Mouse (Mus musculus) Muller cell, postnatal 12 days (primary cell): ENCODE measurements around the gene Sbno2.

Source experiments
- DNase-seq: peaks from one replicate; pipeline ENCODE4 v3.0.0-alpha.2; 2015; ENCODE audit errors: inconsistent ontology term

The Sbno2 gene

DNA sequence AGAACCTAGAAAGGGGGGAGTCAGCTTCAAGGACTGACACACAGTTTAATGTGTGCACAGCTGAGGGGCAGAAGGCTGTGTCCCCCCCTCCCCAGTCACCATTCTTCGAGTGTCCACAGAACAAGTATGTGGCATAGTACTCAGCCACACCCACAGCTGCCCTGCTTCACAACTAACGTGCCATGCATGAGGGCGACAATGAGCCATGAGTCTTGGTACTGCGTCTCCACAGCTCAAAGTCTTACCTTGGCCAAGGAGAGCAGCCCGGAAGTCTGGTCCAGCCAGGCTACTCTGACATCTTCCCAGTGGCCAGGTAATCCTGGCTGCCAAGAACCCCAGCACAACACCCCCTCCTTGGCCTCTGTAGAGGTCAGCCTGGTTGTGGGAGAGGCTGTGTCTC, 12.7 kb downstream of the Sbno2 start:
- no peak for DNase-seq

GRCm38 (mm10) chr10:80091527-80091926, 13.8 kb downstream of the Sbno2 start:
- no peak for DNase-seq

DNA sequence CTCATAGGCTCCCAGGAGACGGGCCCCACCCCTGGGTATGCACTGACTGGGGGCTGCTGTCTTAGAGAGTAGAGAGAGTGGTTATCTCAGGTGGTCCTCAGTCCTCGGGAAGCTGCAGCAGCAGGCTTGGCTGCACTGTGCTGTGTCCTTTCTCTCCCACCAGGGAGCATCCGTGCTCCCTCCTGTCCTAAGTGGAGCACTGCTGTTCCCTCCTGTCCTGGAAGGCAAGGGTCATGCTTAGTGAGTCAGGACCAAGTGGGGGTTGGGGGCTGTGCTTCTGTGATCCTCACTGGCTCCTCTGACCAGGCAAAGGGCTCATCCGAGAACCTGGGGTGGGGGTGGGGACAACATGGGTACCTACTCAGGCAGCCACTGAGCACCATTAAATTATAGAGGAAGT, 16.2 kb downstream of the Sbno2 start:
- DNase-seq = no peak

GRCm38 (mm10) chr10:80087483-80087882, 17.9 kb downstream of the Sbno2 start:
- DNase-seq = no peak

DNA sequence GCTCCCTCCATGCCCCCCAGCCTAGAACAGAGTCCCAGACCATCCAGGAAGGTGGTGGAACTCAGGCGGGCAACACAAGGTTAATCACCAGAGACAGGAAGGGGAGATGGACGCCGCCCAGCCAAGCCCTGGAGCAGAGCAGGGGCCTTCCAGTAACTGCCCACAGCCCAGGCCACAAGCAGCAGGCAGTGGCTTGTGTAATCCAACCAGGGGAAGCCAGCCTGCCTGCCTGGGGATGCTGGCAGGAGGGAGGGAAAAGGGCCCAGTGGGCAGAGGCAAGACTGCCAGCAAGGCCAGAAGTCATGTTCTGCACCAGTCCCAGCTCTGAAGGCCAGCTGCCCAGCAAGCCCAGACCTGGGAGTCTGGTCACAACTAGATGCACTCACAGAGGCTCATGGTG, 18.5 kb downstream of the Sbno2 start:
- peak; percentile 68 for DNase-seq

- peak; percentile 91 for DNase-seq
Observed at GRCm38 (mm10) chr10:80084817-80085487, 20.4 kb downstream of the Sbno2 start.

DNA sequence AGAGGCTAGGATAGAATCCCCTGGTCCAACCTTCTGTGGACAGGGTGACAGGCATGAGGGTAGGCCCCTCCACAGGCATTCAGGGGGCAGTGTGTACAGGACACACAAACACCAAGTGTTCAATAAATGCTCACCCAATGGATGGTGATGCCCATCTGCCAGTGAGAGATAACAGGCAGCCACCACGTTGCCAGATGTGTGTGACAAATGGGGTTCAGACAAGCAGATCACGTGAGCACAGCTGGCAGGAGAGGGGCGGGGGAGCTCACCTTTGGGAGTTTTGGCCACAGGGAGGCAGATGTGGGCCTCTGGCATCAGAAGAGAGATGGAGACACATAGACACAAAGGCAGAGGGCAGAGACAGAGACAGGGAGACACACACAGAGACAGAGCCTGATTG, 24.3 kb downstream of the Sbno2 start:
- no peak for DNase-seq

DNA sequence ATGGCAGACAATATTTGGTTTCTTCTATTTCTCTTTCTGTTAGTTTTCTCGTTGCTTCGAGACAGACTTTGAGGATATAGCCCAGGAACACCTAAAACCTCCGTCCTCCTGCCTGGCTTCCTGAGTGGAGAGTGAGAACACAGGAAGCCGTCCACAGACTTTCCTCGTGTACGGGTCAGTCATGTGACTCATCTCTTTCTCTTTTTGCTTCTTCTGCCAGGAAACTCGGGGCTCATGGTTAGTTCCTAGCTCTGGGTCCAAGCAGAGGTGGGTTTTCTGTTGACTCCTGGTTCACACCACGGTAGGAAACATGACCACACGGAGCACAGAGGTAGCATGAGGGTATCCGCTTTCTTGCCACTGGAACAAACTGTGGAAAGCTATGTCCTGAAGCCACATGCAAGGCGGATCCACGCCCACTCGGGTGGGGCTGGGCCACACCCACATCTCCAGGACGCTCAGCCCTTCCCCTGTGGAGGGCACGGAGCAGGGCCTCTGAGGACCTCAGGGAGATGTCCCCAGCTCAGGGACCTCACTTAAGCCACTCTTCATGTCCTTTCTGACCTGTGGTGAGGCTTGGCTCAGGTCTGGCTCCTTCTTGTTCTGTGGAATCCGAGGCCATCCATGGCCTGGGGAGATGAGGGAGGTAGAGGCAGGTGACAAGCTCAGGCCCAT, 24.8 kb downstream of the Sbno2 start:
- no peak for DNase-seq

- DNase-seq = no peak
Observed at GRCm38 (mm10) chr10:80078366-80078765, 27.0 kb downstream of the Sbno2 start.

GRCm38 (mm10) chr10:80077312-80077711, 28.1 kb downstream of the Sbno2 start:
- no peak for DNase-seq

GRCm38 (mm10) chr10:80076386-80076785, 29.0 kb downstream of the Sbno2 start:
- DNase-seq = no peak

- no peak for DNase-seq
Observed at GRCm38 (mm10) chr10:80075924-80076323, 29.4 kb downstream of the Sbno2 start.

DNA sequence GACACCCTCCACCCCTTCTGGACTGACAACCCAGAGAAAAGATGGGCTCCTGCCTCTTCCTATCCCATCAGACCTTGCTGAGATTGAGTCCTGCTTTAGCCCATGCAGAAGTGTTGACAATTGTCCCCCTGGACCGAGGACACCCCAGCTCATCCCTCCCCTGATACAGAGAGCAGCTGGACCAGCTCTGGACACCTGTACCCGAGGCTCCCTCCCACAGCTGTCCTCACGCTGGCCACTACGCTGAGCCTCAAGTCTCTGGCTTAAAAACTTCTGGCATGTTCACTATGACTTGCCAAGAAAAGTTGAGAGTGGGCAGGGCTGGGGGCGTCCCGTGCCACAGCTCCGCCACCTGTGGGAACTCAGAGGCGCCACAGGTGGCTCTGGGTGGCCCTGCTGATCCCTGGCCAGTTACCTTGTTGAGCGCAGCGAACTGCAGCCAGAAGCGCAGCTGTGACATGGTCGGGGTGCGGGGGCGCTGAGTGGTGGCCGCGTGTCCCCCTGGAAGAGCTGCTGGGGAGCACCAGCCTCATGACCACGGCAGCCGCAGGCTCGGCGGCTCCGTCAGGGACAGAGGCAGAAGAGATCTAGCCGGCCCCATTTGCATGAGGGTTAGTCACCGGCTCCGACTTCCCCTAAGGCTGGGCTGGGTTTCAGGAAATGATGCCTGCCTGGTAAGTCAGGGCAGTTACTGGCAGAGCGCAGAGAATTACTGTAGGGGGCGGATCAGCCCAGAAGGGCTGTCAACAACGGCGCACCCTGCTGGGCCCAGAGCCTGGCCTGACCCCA, 30.4 kb downstream of the Sbno2 start:
- DNase-seq = peak; percentile 94

- no peak for DNase-seq
Observed at GRCm38 (mm10) chr10:80072623-80073489, 32.5 kb downstream of the Sbno2 start.

DNA sequence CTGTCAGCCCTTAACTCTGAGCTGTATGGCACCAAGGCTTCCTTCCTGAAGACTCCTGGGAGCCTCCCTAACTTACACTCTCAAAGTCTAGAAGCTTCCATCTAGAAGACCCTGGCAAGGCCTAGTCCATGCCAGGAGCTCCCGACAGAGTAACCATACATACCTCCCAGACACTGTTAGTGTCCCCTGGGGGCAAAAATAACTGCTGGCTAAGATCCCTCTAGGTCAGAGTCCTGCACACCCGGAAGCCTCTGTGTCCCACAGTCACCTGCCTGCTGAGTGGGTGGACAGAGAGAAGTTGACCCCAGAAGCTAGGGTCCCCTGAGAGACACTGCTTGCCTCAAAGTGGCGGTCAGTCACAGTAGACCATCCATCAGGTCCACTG, 33.9 kb downstream of the Sbno2 start:
- no peak for DNase-seq

GRCm38 (mm10) chr10:80070837-80071515, 34.4 kb downstream of the Sbno2 start:
- DNase-seq = peak; percentile 97

- no peak for DNase-seq
Observed at GRCm38 (mm10) chr10:80069948-80070450, 35.4 kb downstream of the Sbno2 start.

- DNase-seq = no peak
Observed at GRCm38 (mm10) chr10:80069251-80069650, 36.1 kb downstream of the Sbno2 start.

DNA sequence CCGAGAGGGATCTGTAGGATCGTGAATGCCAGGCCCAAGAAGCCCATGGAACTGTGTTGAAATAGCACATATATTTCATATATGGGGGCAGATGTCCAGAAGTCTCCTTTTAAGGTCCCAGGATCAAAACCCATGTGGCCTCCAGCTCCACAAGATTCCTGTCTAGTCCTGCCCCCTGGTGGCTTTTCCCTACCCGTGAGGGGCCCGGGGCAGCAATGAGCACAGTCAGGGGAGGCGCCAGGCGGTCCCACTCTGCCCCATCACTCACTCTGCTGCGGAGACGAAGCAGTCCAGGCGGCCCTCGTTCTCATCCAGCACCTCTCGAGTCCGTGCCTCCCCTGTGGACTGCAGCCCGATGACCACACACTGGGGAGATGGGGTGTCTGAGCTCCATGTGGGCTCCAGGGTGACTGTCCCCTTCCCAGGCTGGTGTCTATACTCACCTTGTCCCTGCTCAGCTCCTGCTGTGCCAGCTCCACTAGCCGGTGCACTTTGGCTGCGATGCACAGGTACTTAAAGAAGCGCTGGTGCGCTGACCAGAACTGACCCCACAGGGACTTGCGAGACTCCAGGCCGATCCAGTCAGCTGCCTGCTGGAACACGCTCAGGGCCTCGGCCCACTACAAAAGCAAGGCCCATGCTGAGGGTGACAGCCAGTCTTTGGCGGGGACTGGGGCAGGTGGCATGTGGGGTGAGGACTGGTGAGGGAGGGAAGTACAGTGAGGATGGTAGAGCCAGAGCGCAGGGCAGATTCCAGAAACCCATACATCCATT, 41.3 kb downstream of the Sbno2 start:
- no peak for DNase-seq

DNA sequence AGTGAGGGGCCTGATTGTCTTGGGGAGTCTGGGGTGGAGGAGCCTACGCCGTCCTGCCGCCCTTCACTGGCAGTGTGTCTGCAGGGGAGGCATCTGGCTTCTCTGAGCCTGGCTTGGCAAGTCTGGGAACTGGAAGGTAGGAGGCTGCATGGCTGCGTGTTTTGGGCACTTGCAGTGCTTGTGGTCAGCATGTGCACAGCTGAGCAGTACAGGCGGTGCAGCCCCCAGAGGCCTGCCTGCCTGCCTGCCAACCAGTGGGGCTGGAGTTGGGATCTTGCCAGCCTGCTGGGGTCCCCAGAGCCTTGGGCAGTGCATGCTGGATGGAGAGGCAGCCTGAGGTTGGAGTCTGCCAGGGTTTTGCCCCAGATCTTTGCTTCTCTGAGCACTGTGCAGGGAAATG, 42.3 kb downstream of the Sbno2 start:
- DNase-seq = no peak
